Mouse (Mus musculus) kidney, embryonic 15.5 days (tissue): ENCODE data around the gene Ccdc162. TPM values are rescaled to one million over a fixed set of nuclear protein-coding genes. Genes with fewer than 3 reads are reported as not detected.
A peak's percentile ranks its signal among the peaks of the same experiment; 100 is the strongest.
"Not testable (repeated sequence)": the region's sequence is repeated elsewhere in the genome, so short reads cannot be mapped to it uniquely, and the experiment has no call there.

Experiments used
- ATAC-seq: fragments of 200-750 bp; cut with Nextera tagmentation; replicated peaks from 2 replicates; pipeline ENCODE4 v1.8.0; 2017; ENCODE audit warnings: moderate TSS enrichment; ENCODE audit not compliant: low FRiP score
- H3K27ac ChIP-seq: fragments of 300-500 bp; sonication (generic); 2 replicates; pipeline ENCODE4 v1.5.1; 2015; ENCODE audit warnings: mild to moderate bottlenecking, inconsistent platforms
- H3K27me3 ChIP-seq: fragments of 300-500 bp; sonication (generic); 2 replicates; pipeline ENCODE4 v1.6.1; 2015; ENCODE audit warnings: inconsistent platforms
- H3K36me3 ChIP-seq: fragments of 300-500 bp; sonication (generic); 2 replicates; pipeline ENCODE4 v1.6.1; 2015; ENCODE audit warnings: inconsistent platforms
- H3K4me1 ChIP-seq: fragments of 300-500 bp; sonication (generic); 2 replicates; pipeline ENCODE4 v1.6.1; 2015; ENCODE audit warnings: inconsistent platforms
- H3K4me2 ChIP-seq: fragments of 300-500 bp; sonication (generic); 2 replicates; pipeline ENCODE4 v1.6.1; 2015; ENCODE audit warnings: moderate library complexity, mild to moderate bottlenecking, inconsistent platforms
- H3K4me3 ChIP-seq: fragments of 300-500 bp; sonication (generic); replicated peaks from 2 replicates; pipeline ENCODE4 v1.5.1; 2015; ENCODE audit warnings: mild to moderate bottlenecking, inconsistent platforms
- H3K9ac ChIP-seq: fragments of 300-500 bp; sonication (generic); 2 replicates; pipeline ENCODE4 v1.6.1; 2015; ENCODE audit warnings: mild to moderate bottlenecking, inconsistent platforms
- H3K9me3 ChIP-seq: fragments of 300-500 bp; sonication (generic); replicated peaks from 2 replicates; pipeline ENCODE4 v1.6.1; 2016; ENCODE audit warnings: inconsistent platforms
- WGBS: fragments of 180-500 bp; shearing (Covaris S2); methylation state at CpG from one replicate; pipeline ENCODE4 v1.1.7; 2015; ENCODE audit warnings: mixed read lengths; 5-methylcytosine and 5-hydroxymethylcytosine counted together
- polyA plus RNA-seq: library from polyadenylated mRNA; unstranded; fragments of >200 nt; fragmentation: Nextera tagmentation; extraction: Ambion mirVana; gene quantifications from 2 replicates; pipeline ENCODE4 v1.2.1, GENCODE M21; 2015

The Ccdc162 gene
- polyA plus RNA-seq, 1 experiment from 2014 or later, result 0.47 TPM

DNA sequence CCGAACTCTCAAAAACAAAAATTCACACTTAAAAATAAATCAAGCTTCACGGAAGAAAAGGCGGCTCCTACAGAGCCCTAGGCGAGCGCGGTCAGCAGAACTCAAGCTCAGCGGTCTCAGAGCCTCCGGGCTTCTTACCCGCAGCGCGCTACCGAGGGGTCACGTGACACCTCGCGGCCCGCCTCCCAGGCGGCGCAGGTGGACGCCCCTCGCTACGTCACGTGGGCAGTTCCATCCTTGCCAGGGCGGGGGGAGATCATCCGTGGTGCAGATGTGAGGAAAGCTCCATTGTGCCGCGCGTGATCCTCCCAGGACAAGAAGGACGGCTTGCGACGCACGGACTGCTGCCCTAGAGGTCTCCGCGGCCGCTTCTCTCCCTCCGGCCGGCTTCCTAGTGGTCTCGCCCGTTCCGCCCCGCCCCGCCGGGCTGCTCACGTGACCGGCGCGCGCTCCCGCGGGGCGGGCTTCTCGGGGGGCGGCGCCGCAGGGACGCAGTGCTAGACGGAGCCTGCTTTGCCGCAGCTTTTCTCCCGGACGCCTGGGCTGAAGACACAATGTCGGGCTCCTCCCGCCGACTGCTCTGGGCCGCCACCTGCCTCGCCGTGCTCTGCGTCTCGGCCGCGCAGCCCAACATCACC, 197.3 kb downstream of the Ccdc162 start, which contains the start of gene Cd164:
Gene Cd164, plus strand, starts transcription at position 434 of the 638 bp plus-strand sequence.
- no peaks in the 10 kb centered on the region for H3K27me3 ChIP-seq
- ATAC-seq, result peak; percentile 95
- H3K4me1 ChIP-seq, result peaks cover 22% of the 10 kb centered on the region
- under 1% methylated on average over 60 of the region's 69 CpGs for WGBS
- H3K9ac ChIP-seq, result peak within 1 kb of the TSS; percentile 96
- H3K4me3 ChIP-seq, result peak within 1 kb of the TSS; percentile 97
- no peaks in the 10 kb centered on the region for H3K9me3 ChIP-seq
- H3K27ac ChIP-seq, result peak within 1 kb of the TSS; percentile 98
- peaks cover 12% of the 10 kb centered on the region for H3K36me3 ChIP-seq
- peak within 1 kb of the TSS; percentile 86 for H3K4me2 ChIP-seq

DNA sequence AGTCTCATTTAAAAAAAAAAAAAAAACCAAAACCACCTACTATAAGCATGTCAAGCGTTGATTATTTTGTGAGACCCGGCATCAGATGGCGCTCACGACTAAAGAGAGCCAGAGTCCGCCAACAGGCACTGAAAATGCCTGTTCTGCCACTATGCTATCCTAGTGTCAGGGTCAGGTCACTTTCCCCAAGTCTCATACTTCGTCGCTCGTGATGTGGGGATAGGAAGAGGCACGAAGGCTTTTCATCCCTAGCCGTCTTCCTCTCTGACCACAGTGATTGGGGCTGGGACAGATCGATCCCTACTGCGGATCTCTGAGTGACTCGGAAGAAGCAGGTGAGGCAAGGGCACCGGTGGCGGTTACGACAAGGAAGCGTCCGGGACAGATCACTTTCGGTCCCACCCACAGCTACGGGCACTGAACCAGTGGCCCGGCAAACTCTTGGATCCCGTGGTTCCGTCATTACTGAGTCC, 197.9 kb downstream of the Ccdc162 start:
- Histone ChIP-seq H3K36me3 (peaks cover 6% of the 10 kb centered on the region), H3K27me3 (no peaks in the 10 kb centered on the region), H3K9ac (peak overlapping the region; percentile 96), H3K4me3 (peak overlapping the region; percentile 97), H3K27ac (peak overlapping the region; percentile 98), H3K4me1 (peaks cover 20% of the 10 kb centered on the region), H3K4me2 (peak overlapping the region; percentile 86), H3K9me3 (no peaks in the 10 kb centered on the region)
- ATAC-seq, result peak; percentile 70
- WGBS, result under 1% methylated on average over 23 of the region's 23 CpGs

DNA sequence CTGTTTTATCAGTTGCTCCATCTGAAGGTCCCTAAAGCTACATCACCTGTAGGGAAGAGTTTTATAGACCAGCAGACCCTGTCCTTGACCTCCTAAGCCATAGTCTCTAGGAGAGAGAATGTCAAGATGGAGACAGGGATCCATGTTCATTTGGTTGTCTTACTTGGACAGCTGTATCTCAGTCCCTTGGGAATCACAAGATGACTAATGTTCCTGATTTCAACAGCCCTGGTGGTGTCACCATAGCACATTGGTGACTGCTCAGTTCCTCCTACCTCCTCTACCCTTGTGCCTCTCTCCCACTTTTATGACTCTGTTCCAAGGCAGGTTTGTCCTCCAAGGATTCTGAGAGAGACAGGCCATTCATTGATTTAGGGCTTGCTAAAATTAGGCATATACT, 201.5 kb downstream of the Ccdc162 start:
- Histone ChIP-seq H3K36me3 (no peaks in the 10 kb centered on the region), H3K9me3 (no peaks in the 10 kb centered on the region), H3K27me3 (no peaks in the 10 kb centered on the region), H3K4me2 (no peak overlapping the region), H3K9ac (no peak overlapping the region), H3K4me1 (no peaks in the 10 kb centered on the region), H3K27ac (no peak overlapping the region), H3K4me3 (no peak overlapping the region)
- no peak for ATAC-seq

DNA sequence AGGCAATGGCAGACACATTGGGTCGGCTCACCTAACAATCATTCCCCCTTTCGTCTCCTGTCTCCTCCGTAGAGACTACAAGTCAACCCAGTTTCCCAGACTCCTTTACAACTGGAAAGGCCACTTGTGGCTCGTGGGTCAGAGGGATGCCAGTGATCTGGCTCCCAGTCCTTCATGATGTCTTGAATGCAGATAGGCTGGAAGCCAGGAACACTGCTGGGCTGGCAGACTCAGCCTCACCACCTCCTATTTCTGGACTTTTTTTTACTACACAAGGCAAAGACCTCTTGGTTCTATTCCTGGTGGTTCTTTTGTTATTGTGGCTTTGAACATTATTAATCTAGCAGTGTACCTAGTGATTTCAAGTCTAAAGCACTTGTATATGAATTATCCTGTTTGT, 202.1 kb downstream of the Ccdc162 start:
- Histone ChIP-seq H3K36me3 (no peaks in the 10 kb centered on the region), H3K27ac (no peak overlapping the region), H3K9me3 (no peaks in the 10 kb centered on the region), H3K9ac (no peak overlapping the region), H3K4me3 (no peak overlapping the region), H3K4me1 (no peaks in the 10 kb centered on the region), H3K27me3 (no peaks in the 10 kb centered on the region), H3K4me2 (no peak overlapping the region)
- WGBS, result 80% methylated on average over 4 of the region's 4 CpGs
- no peak for ATAC-seq

DNA sequence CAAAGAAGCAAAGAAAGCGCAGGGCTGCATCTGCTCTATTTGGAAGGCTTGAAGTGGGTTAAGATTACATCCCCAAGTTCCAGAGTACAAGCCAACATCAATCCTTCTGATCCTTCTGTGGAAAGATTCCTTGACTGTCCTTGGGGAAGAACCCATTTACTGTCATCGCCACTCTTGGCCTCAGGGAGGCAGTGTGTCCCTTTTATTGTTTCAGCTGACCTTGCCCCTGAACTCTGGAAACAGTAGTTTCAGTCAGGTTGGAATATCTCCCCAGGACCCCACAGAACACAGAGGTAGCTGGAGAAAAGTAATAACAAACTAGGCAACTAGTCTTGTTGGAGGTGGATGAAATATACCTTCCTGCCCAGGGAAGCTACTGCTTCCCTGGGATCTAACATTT, 207.3 kb downstream of the Ccdc162 start:
- Histone ChIP-seq H3K4me2 (no peak overlapping the region), H3K9me3 (no peaks in the 10 kb centered on the region), H3K4me1 (no peaks in the 10 kb centered on the region), H3K27me3 (0 out of 2 replicates have a peak, but pooled peaks cover 3% of the 10 kb centered on the region), H3K27ac (no peak overlapping the region), H3K4me3 (no peak overlapping the region), H3K9ac (no peak overlapping the region), H3K36me3 (no peaks in the 10 kb centered on the region)
- 46% methylated on average over 2 of the region's 2 CpGs for WGBS
- no peak for ATAC-seq

DNA sequence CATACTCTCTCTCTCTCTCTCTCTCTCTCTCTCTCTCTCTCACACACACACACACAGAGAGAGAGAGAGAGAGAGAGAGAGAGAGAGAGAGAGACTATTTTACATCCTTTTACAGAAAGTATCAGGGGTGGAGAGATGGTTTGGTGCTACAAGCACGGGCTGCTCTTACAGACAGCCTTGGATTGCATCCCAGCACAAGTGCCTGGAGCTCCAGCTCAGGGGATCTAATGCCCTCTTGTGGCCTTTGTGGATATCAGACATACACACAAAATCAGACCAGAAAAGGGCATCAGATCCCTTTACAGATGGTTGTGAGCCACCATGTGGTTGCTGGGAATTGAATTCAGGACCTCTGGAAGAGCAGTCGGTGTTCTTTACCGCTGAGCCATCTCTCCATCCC, 211.0 kb downstream of the Ccdc162 start:
- 3% methylated on average over 3 of the region's 3 CpGs for WGBS
- H3K27ac ChIP-seq, H3K4me1 ChIP-seq, H3K36me3 ChIP-seq, H3K4me3 ChIP-seq, H3K9ac ChIP-seq, H3K9me3 ChIP-seq, H3K27me3 ChIP-seq, H3K4me2 ChIP-seq: not testable (repeated sequence)
- ATAC-seq, result peak; percentile 54; the same call in 1 of the 2 replicates

DNA sequence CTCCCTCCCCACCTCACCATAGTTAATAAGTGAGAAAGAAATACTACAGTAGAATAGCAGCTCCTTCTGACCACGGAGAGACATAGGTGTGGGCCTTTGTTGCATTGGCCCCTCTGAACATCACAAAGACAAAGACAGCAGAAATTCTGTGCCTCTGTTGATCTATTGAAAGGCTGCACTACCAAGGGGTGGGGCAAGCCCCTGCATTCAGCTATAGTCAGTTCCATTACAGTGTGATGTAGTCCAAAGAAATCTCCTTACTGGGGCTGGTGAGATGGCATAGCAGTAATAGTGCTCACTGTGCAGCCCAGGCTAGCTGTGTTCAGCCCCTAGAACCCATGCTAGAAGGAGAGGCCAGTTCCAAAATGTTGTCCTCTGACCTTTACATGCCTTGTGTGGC, 211.4 kb downstream of the Ccdc162 start:
- H3K9me3 ChIP-seq, result no peaks in the 10 kb centered on the region
- no peak overlapping the region for H3K4me2 ChIP-seq
- H3K9ac ChIP-seq, result no peak overlapping the region
- H3K4me1 ChIP-seq, result no peaks in the 10 kb centered on the region
- no peaks in the 10 kb centered on the region for H3K36me3 ChIP-seq
- no peak overlapping the region for H3K4me3 ChIP-seq
- 75% methylated on average over 1 of the region's 1 CpGs for WGBS
- H3K27me3 ChIP-seq, result 0 out of 2 replicates have a peak, but pooled peaks cover 3% of the 10 kb centered on the region
- ATAC-seq, result no peak
- no peak overlapping the region for H3K27ac ChIP-seq

DNA sequence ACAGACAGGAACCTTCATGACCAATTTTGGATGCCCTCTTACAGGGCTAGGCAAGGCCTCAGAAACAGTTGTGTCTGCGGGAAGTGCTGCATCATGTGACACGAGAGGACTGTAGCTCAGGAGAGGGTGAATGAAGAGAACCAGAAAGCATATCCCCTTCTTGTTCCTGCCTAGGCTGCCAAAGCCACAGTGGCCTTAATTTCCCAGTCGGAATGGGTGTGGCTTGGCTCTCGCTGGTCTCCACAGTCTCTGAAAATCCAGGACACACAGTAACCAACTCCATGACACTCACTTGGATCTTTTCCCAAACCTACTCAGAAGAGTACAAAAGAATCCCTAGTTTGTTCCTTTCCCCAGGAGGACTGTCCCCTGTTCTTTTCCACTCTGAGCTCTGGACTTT, 215.5 kb downstream of the Ccdc162 start:
- ATAC-seq, result no peak
- Histone ChIP-seq H3K4me2 (no peak overlapping the region), H3K4me1 (no peaks in the 10 kb centered on the region), H3K4me3 (no peak overlapping the region), H3K27me3 (no peaks in the 10 kb centered on the region), H3K27ac (no peak overlapping the region), H3K9me3 (no peaks in the 10 kb centered on the region), H3K9ac (no peak overlapping the region), H3K36me3 (no peaks in the 10 kb centered on the region)
- 72% methylated on average over 4 of the region's 4 CpGs for WGBS

DNA sequence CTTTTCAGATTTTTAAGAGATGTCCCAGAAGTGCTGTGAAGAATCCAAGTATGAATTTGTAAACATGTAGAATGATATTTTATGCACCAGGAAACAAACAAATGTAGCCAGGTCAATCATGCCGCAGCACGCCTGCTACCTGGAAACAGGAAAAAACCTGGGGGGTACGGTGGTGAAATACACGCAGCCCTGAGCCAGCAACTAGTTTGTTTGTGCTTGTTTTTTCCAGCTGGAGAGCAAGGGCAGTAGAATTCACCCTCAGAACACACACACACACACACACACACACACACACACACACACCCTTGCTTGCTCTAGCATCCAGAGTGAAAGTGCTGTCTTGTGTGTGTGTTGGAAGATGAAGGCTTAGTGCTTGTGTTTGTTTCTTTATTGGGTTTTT, 225.3 kb downstream of the Ccdc162 start:
- H3K4me1 ChIP-seq, result peaks cover 25% of the 10 kb centered on the region
- H3K27me3 ChIP-seq, result 0 out of 2 replicates have a peak, but pooled peaks cover 3% of the 10 kb centered on the region
- peak overlapping the region; percentile 65 for H3K4me3 ChIP-seq
- no peak for ATAC-seq
- 44% methylated on average over 4 of the region's 4 CpGs for WGBS
- H3K27ac ChIP-seq, result no peak overlapping the region
- peaks cover 21% of the 10 kb centered on the region for H3K36me3 ChIP-seq
- peak overlapping the region; percentile 99 for H3K4me2 ChIP-seq
- H3K9me3 ChIP-seq, result no peaks in the 10 kb centered on the region
- H3K9ac ChIP-seq, result no peak overlapping the region

DNA sequence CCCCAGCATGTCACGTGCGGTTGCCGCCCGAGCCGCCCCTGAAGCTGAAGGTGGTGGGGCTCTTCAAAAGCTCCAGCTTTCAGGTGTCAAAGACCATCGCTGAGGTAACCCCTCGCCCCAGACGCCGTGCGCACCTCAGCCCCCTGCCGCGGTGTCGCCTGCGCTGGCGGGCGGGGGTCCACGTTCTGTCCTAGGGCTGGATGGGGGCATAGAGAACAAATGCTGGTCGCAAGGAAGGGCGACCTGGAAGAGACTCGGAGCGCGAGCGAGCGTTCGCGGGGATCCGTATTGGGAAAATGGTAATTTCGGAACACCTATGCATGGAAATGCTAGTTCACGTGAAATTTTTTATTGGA, 225.9 kb downstream of the Ccdc162 start:
- under 1% methylated on average over 29 of the region's 29 CpGs for WGBS
- peaks cover 27% of the 10 kb centered on the region for H3K36me3 ChIP-seq
- H3K4me2 ChIP-seq, result peak overlapping the region; percentile 99
- H3K4me3 ChIP-seq, result peak overlapping the region; percentile 65
- no peak overlapping the region for H3K27ac ChIP-seq
- ATAC-seq, result peak; percentile 47; the same call in 1 of the 2 replicates
- no peaks in the 10 kb centered on the region for H3K9me3 ChIP-seq
- H3K4me1 ChIP-seq, result peaks cover 25% of the 10 kb centered on the region
- H3K9ac ChIP-seq, result peak overlapping the region; percentile 71
- 0 out of 2 replicates have a peak, but pooled peaks cover 3% of the 10 kb centered on the region for H3K27me3 ChIP-seq

DNA sequence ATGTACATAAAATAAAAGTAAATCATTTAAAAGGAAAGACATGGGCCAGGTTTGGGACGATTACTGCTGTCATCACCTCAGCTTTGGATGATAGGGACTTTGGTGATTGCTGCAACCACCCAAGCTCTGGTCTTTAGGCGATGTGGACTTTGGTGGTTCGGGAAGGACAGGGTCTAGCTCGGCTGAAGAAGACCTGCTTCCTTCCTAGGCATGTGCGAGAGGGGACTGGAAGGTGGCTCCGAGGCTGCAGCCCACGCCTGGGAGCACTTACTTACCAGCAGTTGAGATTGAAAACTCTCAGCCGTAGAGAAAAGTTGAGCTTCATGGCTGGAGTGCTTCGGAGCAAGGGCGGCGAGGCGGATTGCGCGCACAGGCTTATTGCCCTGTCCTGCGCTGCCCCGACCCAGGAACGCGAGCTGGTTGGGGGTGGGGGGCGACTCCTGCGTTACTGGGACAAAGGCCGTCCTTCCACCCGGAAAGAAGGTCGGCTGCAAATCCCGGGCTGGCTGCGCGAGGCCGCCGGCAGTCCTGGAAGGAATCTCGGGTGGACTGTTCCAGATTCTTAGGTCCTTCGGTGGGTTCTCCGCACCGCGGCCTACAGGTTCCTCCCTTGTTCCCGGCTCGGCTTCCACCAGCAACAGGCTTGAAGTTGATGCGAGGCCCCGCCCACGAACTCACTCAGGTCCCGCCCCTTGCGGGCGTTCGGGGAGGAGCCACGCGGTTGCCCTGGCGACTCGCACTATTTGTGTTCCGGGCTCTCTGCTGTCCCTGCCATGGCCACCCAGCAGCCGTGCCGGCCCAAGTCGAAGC, 226.5 kb downstream of the Ccdc162 start, which contains the start of the genes Smpd2 and Ppil6:
Gene Smpd2, minus strand, starts transcription at position 662 of the 810 bp plus-strand sequence.
Gene Ppil6, plus strand, starts transcription at position 732 of the 810 bp plus-strand sequence.
- peak within 1 kb of the TSS; percentile 71 for H3K9ac ChIP-seq
- no peaks in the 10 kb centered on the region for H3K9me3 ChIP-seq
- ATAC-seq, result peak; percentile 94
- peaks cover 33% of the 10 kb centered on the region for H3K36me3 ChIP-seq
- 0 out of 2 replicates have a peak, but pooled peaks cover 3% of the 10 kb centered on the region for H3K27me3 ChIP-seq
- peaks cover 25% of the 10 kb centered on the region for H3K4me1 ChIP-seq
- peak within 1 kb of the TSS; percentile 90 for H3K27ac ChIP-seq
- H3K4me2 ChIP-seq, result peak within 1 kb of the TSS; percentile 99
- H3K4me3 ChIP-seq, result peak within 1 kb of the TSS; percentile 65
- under 1% methylated on average over 50 of the region's 50 CpGs for WGBS

DNA sequence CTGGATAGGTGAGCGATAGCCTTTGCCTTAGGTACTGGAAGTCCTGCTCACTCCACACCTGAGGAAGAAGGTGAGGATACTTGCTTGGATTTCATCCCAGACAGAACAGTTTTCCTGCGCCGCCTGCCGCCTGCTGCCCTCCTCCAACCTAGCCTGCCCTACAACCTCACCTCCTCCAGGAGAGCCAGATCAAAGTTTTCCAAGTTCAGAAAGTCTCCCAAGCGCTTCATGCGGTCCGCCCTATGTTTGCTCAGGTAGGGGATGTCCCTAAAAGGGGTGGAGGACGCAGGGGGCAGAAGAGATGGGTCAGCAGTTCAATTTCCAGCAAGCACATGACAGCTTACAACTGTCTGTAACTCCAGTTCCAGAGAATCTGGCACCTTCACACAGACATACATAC, 227.1 kb downstream of the Ccdc162 start:
- H3K27me3 ChIP-seq, result 0 out of 2 replicates have a peak, but pooled peaks cover 3% of the 10 kb centered on the region
- 20% methylated on average over 8 of the region's 8 CpGs for WGBS
- peak overlapping the region; percentile 90 for H3K27ac ChIP-seq
- no peaks in the 10 kb centered on the region for H3K9me3 ChIP-seq
- peak overlapping the region; percentile 65 for H3K4me3 ChIP-seq
- peaks cover 25% of the 10 kb centered on the region for H3K4me1 ChIP-seq
- peak; percentile 26; the same call in 1 of the 2 replicates for ATAC-seq
- peak overlapping the region; percentile 99 for H3K4me2 ChIP-seq
- H3K36me3 ChIP-seq, result peaks cover 39% of the 10 kb centered on the region
- H3K9ac ChIP-seq, result peak overlapping the region; percentile 71
